ENCODE assay signal across 11 mouse cellular contexts in the genomic region with DNA sequence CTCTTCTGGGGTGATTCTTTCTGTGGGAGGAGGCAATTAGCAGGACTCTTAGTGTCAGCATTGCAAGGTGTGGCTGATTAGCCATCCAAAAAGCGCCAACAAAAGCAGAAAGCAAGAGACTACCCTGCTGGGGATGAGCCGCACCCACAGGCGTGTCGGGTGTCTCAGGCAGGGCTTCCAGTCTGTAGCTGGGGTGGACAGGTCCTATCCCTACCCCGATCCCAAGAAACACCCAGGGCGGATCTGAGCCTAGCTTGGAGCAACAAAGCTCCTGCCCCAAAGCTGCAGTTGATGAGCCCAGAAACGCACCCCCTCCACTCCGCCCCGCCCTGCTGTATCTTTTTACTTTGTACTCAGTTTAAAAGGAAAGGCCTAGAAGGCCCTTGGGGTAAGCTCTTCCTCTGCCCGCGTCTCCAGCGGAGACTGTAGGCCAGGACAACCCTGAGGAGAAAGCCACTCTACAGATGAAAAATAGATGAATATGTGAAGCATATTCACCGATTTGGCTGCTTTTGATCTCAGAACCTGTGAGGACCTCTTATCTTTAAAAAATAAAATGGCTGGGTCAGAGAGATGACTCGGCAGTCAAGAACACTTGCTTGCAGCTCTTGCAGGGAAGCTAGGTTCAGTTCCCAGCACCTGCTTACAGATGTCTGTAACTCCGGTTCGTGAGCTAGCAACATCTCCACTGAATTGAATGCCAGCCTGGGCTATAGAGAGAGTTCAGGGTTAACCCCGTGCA. TPM values are rescaled to one million over a fixed set of nuclear protein-coding genes. Genes with fewer than 3 reads are reported as not detected.
DNase-seq lines count a peak whose midpoint lies in the region; ATAC-seq and TF ChIP-seq lines count a peak whose summit lies in the region.
"Had no signal": no experiment of that assay in that cellular context is flagged by ENCODE, and none has a peak within 500 bp of the region (broad histone marks: within the 10 kb centered on the region; RNA-seq: fewer than 3 reads in every experiment).

No protein-coding gene starts in this region.

- H3K4me3 ChIP-seq in spleen, adult 2 months (ENCODE audit: extremely low read depth, insufficient read depth, insufficient read length): no peak overlapping the region
- H3K4me3 ChIP-seq in brown adipose tissue, adult 24 weeks (ENCODE audit: insufficient read depth, low read depth, low read length): peak overlapping the region; percentile 7; the same call in 1 of the 2 replicates
- no peak overlapping the region for H3K4me3 ChIP-seq in stomach, embryonic 14.5 days (ENCODE audit: low read depth, low read length)
- H3K4me3 ChIP-seq: embryonic facial prominence, embryonic 13.5 days had no signal

- peaks cover 42% of the 10 kb centered on the region; the same call in 1 of the 2 replicates for H3K4me1 ChIP-seq in spleen, adult 2 months (ENCODE audit: control insufficient read depth, insufficient read depth, insufficient read length)
- H3K4me1 ChIP-seq in brown adipose tissue, adult 24 weeks (ENCODE audit: control insufficient read depth, insufficient read depth, insufficient read length, low read length): peaks cover 40% of the 10 kb centered on the region
- H3K4me1 ChIP-seq in stomach, embryonic 14.5 days (ENCODE audit: control insufficient read depth, insufficient read depth, low read length): 0 out of 2 replicates have a peak, but pooled peaks cover 9% of the 10 kb centered on the region

- H3K27me3 ChIP-seq in spleen, adult 2 months (ENCODE audit: control insufficient read depth, insufficient read depth, low read length): no peaks in the 10 kb centered on the region
- no peaks in the 10 kb centered on the region for H3K27me3 ChIP-seq in stomach, embryonic 14.5 days (ENCODE audit: control insufficient read depth, insufficient read depth, low read length)
- H3K27me3 ChIP-seq: embryonic facial prominence, embryonic 13.5 days had no signal

- H3K4me2 ChIP-seq in stomach, embryonic 14.5 days (replicated peaks; ENCODE audit: low read depth, low read length): no peak overlapping the region
- H3K4me2 ChIP-seq: embryonic facial prominence, embryonic 13.5 days had no signal

- DNase-seq in spleen, adult 2 months (ENCODE audit: low read depth in 1 of 2, low spot score in 2 of 2): peak in 1 of 2 experiments; percentile 33
- DNase-seq in spleen, adult 12 weeks (ENCODE audit: low spot score): no peak
- no peak for DNase-seq in layer of hippocampus, adult 9-11 months
- no peak for DNase-seq in frontal cortex, adult 2 months (ENCODE audit: extremely low spot score in 1 of 2, low spot score in 1 of 2)
- DNase-seq in adrenal gland, adult 18-20 months (ENCODE audit: low spot score in 2 of 2): no peak
- DNase-seq: right cerebral cortex, postnatal 14 days had no signal

- WGBS in spleen, adult 2 months: 54% methylated on average over 17 of the region's 17 CpGs
- WGBS in stomach, embryonic 14.5 days: 69% methylated on average over 17 of the region's 17 CpGs

- TF ChIP-seq CTCF in spleen, adult 2 months (IDR thresholded peaks at IDR 0.05; ENCODE audit: extremely low read depth, insufficient read depth, insufficient read length, insufficient replicate concordance): no peak

- H3K9ac ChIP-seq in stomach, embryonic 14.5 days (replicated peaks; ENCODE audit: low read depth, low read length): no peak overlapping the region
- H3K9ac ChIP-seq: embryonic facial prominence, embryonic 13.5 days had no signal

- ATAC-seq in inflammation-experienced regulatory T-cells, adult 6 months: peak; percentile 23
- ATAC-seq in stomach, embryonic 14.5 days (ENCODE audit: insufficient number of reproducible peaks, insufficient read depth, low FRiP score, low read depth): peak; percentile 70; the same call in 1 of the 2 replicates
- ATAC-seq: midbrain, embryonic 16.5 days had no signal

- peak overlapping the region; percentile 84 for H3K27ac ChIP-seq in spleen, adult 2 months (ENCODE audit: insufficient read depth, low read length)
- H3K27ac ChIP-seq in brown adipose tissue, adult 24 weeks (replicated peaks; ENCODE audit: low read depth, low read length): peak overlapping the region; percentile 44
- H3K27ac ChIP-seq in stomach, embryonic 14.5 days (ENCODE audit: low read length): no peak overlapping the region
- H3K27ac ChIP-seq: embryonic facial prominence, embryonic 13.5 days had no signal

- no peak for TF ChIP-seq POLR2A in spleen, adult 2 months (IDR thresholded peaks at IDR 0.05; ENCODE audit: low read depth, low read length)

- H3K9me3 ChIP-seq in stomach, embryonic 14.5 days (ENCODE audit: control insufficient read depth, low read depth, low read length): no peaks in the 10 kb centered on the region

- H3K36me3 ChIP-seq in spleen, adult 2 months (ENCODE audit: control insufficient read depth, insufficient read depth, low read length): no peaks in the 10 kb centered on the region
- no peaks in the 10 kb centered on the region for H3K36me3 ChIP-seq in stomach, embryonic 14.5 days (ENCODE audit: control insufficient read depth, insufficient read depth, low read length)

RNA-seq across cellular contexts. Expression of a gene that starts 21.2 kb away (rescaled TPM):
- polyA plus RNA-seq in spleen, adult 2 months (2012; rRNA removed): 6.4 TPM in 2 replicates
- 13.8 and 23.1 TPM in 2 replicates for polyA plus RNA-seq in brown adipose tissue, adult 24 weeks (2012; ENCODE audit: insufficient read depth, insufficient read length, missing spikeins)
- polyA plus RNA-seq in inflammation-experienced regulatory T-cells, adult 6 months (2017; shearing (Covaris generic)): 100 to 1,000 TPM in 2 of 3 experiments, 10 to 100 TPM in 1; 72.1 to 124 (median 106) TPM
- polyA plus RNA-seq in stomach, embryonic 14.5 days (2014; fragmentation: Nextera tagmentation; extraction: Ambion mirVana): 15.5 and 15.7 TPM in 2 replicates
- 25.3 and 26.6 TPM in 2 replicates for polyA plus RNA-seq in frontal cortex, adult 2 months (2012; rRNA removed)
- 10 to 100 TPM; 13.3 to 16.1 TPM for total RNA-seq in adrenal gland, adult 18-20 months (2021)

RNA-seq across cellular contexts. Expression of a gene that starts 29.9 kb away (rescaled TPM):
- polyA plus RNA-seq in spleen, adult 2 months (2012; rRNA removed): 5.1 and 6.6 TPM in 2 replicates
- 105 and 113 TPM in 2 replicates for polyA plus RNA-seq in brown adipose tissue, adult 24 weeks (2012; ENCODE audit: insufficient read depth, insufficient read length, missing spikeins)
- polyA plus RNA-seq in inflammation-experienced regulatory T-cells, adult 6 months (2017; shearing (Covaris generic)): 100 to 1,000 TPM; 115 to 161 (median 118) TPM
- polyA plus RNA-seq in stomach, embryonic 14.5 days (2014; fragmentation: Nextera tagmentation; extraction: Ambion mirVana): 158 and 182 TPM in 2 replicates
- polyA plus RNA-seq in frontal cortex, adult 2 months (2012; rRNA removed): 58.4 and 61.0 TPM in 2 replicates
- total RNA-seq in adrenal gland, adult 18-20 months (2021): 10 to 100 TPM; 95.1 to 95.5 TPM
